Mouse (Mus musculus) lung, embryonic 14.5 days (tissue): ENCODE data around the gene Dyrk1a. TPM values are rescaled to one million over a fixed set of nuclear protein-coding genes. Genes with fewer than 3 reads are reported as not detected.

ENCODE experiments used
- ATAC-seq: fragments of 200-750 bp; cut with Nextera tagmentation; 2 replicates; pipeline ENCODE4 v1.8.0; 2017; ENCODE audit warnings: mild to moderate bottlenecking, moderate TSS enrichment, moderate library complexity; ENCODE audit not compliant: insufficient read depth
- DNase-seq: peaks from one replicate; pipeline ENCODE4 v3.0.0-alpha.2; 2015
- H3K27ac ChIP-seq: fragments of 300-500 bp; sonication (generic); 2 replicates; pipeline ENCODE4 v1.5.1; 2014; ENCODE audit warnings: low read depth, mild to moderate bottlenecking, moderate library complexity
- H3K27me3 ChIP-seq: fragments of 300-500 bp; sonication (generic); 2 replicates; pipeline ENCODE4 v1.6.1; 2014; ENCODE audit warnings: low read length, control low read depth; ENCODE audit not compliant: insufficient read depth
- H3K36me3 ChIP-seq: fragments of 300-500 bp; sonication (generic); 2 replicates; pipeline ENCODE4 v1.6.1; 2014; ENCODE audit warnings: control low read depth; ENCODE audit not compliant: insufficient read depth
- H3K4me1 ChIP-seq: fragments of 300-500 bp; sonication (generic); 2 replicates; pipeline ENCODE4 v1.6.1; 2014; ENCODE audit warnings: antibody characterized with exemption, control low read depth; ENCODE audit not compliant: insufficient read depth
- H3K4me2 ChIP-seq: fragments of 300-500 bp; sonication (generic); 2 replicates; pipeline ENCODE4 v1.6.1; 2014; ENCODE audit warnings: mild to moderate bottlenecking
- H3K4me3 ChIP-seq: fragments of 300-500 bp; sonication (generic); 2 replicates; pipeline ENCODE4 v1.5.1; 2014; ENCODE audit warnings: low read depth, low read length
- H3K9ac ChIP-seq: fragments of 300-500 bp; sonication (generic); 2 replicates; pipeline ENCODE4 v1.6.1; 2014
- H3K9me3 ChIP-seq: fragments of 300-500 bp; sonication (generic); 2 replicates; pipeline ENCODE4 v1.6.1; 2016; ENCODE audit warnings: low read depth, low read length, control low read depth
- CTCF ChIP-seq: IDR thresholded peaks from 2 replicates; pipeline ENCODE4 v1.5.1; 2016; ENCODE audit warnings: antibody characterized with exemption, low read depth
- WGBS: fragments of 180-500 bp; shearing (Covaris S2); extraction: QIAGEN DNeasy Blood & Tissue Kit; methylation state at CpG from one replicate; pipeline ENCODE4 v1.1.7; 2014; 5-methylcytosine and 5-hydroxymethylcytosine counted together
- polyA plus RNA-seq: library from polyadenylated mRNA; unstranded; fragments of >200 nt; fragmentation: Nextera tagmentation; extraction: Ambion mirVana; gene quantifications from 2 replicates; pipeline ENCODE4 v1.2.1, GENCODE M21; 2014

Dyrk1a gene
- polyA plus RNA-seq, 1 experiment from 2014 or later, result 11.8 TPM

GRCm38 (mm10) chr16:94632424-94632963, 62.7 kb downstream of the Dyrk1a start:
- DNase-seq, result no peak
- Histone ChIP-seq H3K27me3 (no peaks in the 10 kb centered on the region), H3K4me2 (no peak overlapping the region), H3K27ac (no peak overlapping the region), H3K9me3 (no peaks in the 10 kb centered on the region), H3K4me3 (no peak overlapping the region), H3K36me3 (no peaks in the 10 kb centered on the region), H3K9ac (no peak overlapping the region), H3K4me1 (peaks cover 12% of the 10 kb centered on the region)
- no peak for ATAC-seq
- no peak for TF ChIP-seq CTCF
- 66% methylated on average over 6 of the region's 6 CpGs for WGBS

GRCm38 (mm10) chr16:94633012-94633411, 63.2 kb downstream of the Dyrk1a start:
- Histone ChIP-seq H3K27me3 (no peaks in the 10 kb centered on the region), H3K4me2 (no peak overlapping the region), H3K4me3 (no peak overlapping the region), H3K36me3 (no peaks in the 10 kb centered on the region), H3K27ac (no peak overlapping the region), H3K9ac (no peak overlapping the region), H3K9me3 (no peaks in the 10 kb centered on the region), H3K4me1 (peaks cover 12% of the 10 kb centered on the region)
- TF ChIP-seq CTCF, result no peak
- ATAC-seq, result no peak
- 52% methylated on average over 5 of the region's 6 CpGs for WGBS
- DNase-seq, result no peak

- DNase-seq, result no peak
- H3K36me3 ChIP-seq, result no peaks in the 10 kb centered on the region
- ATAC-seq, result no peak
- H3K27me3 ChIP-seq, result no peaks in the 10 kb centered on the region
- TF ChIP-seq CTCF, result no peak
- no peak overlapping the region for H3K4me3 ChIP-seq
- H3K9me3 ChIP-seq, result no peaks in the 10 kb centered on the region
- H3K4me1 ChIP-seq, result no peaks in the 10 kb centered on the region
- H3K9ac ChIP-seq, result no peak overlapping the region
- WGBS, result 64% methylated on average over 10 of the region's 10 CpGs
- H3K4me2 ChIP-seq, result no peak overlapping the region
- H3K27ac ChIP-seq, result no peak overlapping the region; the same call in 1 of the 2 replicates
Observed at GRCm38 (mm10) chr16:94637423-94637822, 67.6 kb downstream of the Dyrk1a start.

- Histone ChIP-seq H3K9ac (no peak overlapping the region), H3K36me3 (no peaks in the 10 kb centered on the region), H3K4me2 (no peak overlapping the region), H3K9me3 (no peaks in the 10 kb centered on the region), H3K27me3 (no peaks in the 10 kb centered on the region), H3K27ac (no peak overlapping the region), H3K4me1 (no peaks in the 10 kb centered on the region), H3K4me3 (no peak overlapping the region)
- ATAC-seq (no peak), DNase-seq (no peak)
- no peak for TF ChIP-seq CTCF
- 89% methylated on average over 2 of the region's 2 CpGs for WGBS
Observed at GRCm38 (mm10) chr16:94641799-94642198, 72.0 kb downstream of the Dyrk1a start.

- Histone ChIP-seq H3K4me2 (no peak overlapping the region), H3K9ac (no peak overlapping the region), H3K4me1 (peaks cover 6% of the 10 kb centered on the region; the same call in 1 of the 2 replicates), H3K27me3 (no peaks in the 10 kb centered on the region), H3K9me3 (no peaks in the 10 kb centered on the region), H3K27ac (no peak overlapping the region), H3K36me3 (no peaks in the 10 kb centered on the region), H3K4me3 (no peak overlapping the region)
- WGBS, result 69% methylated on average over 5 of the region's 5 CpGs
- no peak for TF ChIP-seq CTCF
- no peak for ATAC-seq
- DNase-seq, result no peak
Observed at GRCm38 (mm10) chr16:94647153-94647552, 77.3 kb downstream of the Dyrk1a start.

- no peak for ATAC-seq
- peaks cover 6% of the 10 kb centered on the region; the same call in 1 of the 2 replicates for H3K4me1 ChIP-seq
Observed at GRCm38 (mm10) chr16:94647925-94648324, 78.1 kb downstream of the Dyrk1a start.

GRCm38 (mm10) chr16:94649861-94650260, 80.1 kb downstream of the Dyrk1a start:
- Histone ChIP-seq H3K4me2 (no peak overlapping the region), H3K4me1 (peaks cover 6% of the 10 kb centered on the region; the same call in 1 of the 2 replicates), H3K4me3 (no peak overlapping the region), H3K27me3 (no peaks in the 10 kb centered on the region), H3K36me3 (no peaks in the 10 kb centered on the region), H3K9ac (no peak overlapping the region), H3K9me3 (no peaks in the 10 kb centered on the region), H3K27ac (no peak overlapping the region)
- DNase-seq, result no peak
- WGBS, result 72% methylated on average over 3 of the region's 3 CpGs
- ATAC-seq, result no peak
- no peak for TF ChIP-seq CTCF

More at GRCm38 (mm10) chr16:94647925-94648324, 78.1 kb downstream of the Dyrk1a start:
- H3K9ac ChIP-seq, result no peak overlapping the region
- DNase-seq, result no peak
- H3K9me3 ChIP-seq, result no peaks in the 10 kb centered on the region
- H3K36me3 ChIP-seq, result no peaks in the 10 kb centered on the region
- 82% methylated on average over 2 of the region's 2 CpGs for WGBS
- H3K27me3 ChIP-seq, result no peaks in the 10 kb centered on the region
- no peak overlapping the region for H3K27ac ChIP-seq
- H3K4me2 ChIP-seq, result no peak overlapping the region
- no peak for TF ChIP-seq CTCF
- H3K4me3 ChIP-seq, result no peak overlapping the region
